Mouse (Mus musculus) cerebellum, adult 2 months (tissue): ENCODE measurements at regions not wholly inside any gene's neighbourhood (a gene's known extent, or its start where the extent isn't known, plus 50 kb on each side); places are given as distances from the start of the nearest gene placed in this dataset.

Experiments
- CTCF ChIP-seq: fragments of 200-500 bp; IDR thresholded peaks from 2 replicates; pipeline ENCODE4 v1.5.1; 2011; ENCODE audit warnings: low read depth, mild to moderate bottlenecking, control low read depth, low read length, moderate library complexity, borderline replicate concordance; ENCODE audit not compliant: insufficient read depth
- POLR2A ChIP-seq: fragments of 200-500 bp; IDR thresholded peaks from 2 replicates; pipeline ENCODE4 v1.6.1; 2011; ENCODE audit warnings: low read length, control low read depth, borderline replicate concordance; ENCODE audit not compliant: insufficient read depth

DNA sequence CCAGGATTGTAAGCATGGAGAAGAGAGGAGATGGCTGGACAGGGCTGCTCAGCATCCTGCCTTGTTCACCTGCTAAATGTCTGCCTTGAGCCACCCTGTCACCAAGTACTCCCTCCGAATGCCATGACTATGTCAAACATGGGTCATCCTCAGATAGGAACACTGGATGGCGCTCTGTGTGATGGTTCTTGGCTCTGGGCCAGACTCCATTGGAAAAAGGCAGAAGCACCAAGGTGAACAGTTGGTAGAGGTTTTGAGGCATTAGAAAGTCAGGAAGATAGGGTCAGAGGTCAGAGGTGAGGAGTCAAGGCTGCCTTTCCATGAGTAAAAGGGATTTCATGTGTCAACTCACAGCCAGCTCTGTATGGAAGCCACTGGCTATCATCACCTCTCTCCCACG is 471.9 kb downstream of the Tcerg1l start:
- TF ChIP-seq CTCF (no peak), POLR2A (no peak)
